Mouse (Mus musculus): Measurements from ENCODE around the gene Cd19.
A peak's percentile ranks its signal among the peaks of the same experiment; 100 is the strongest.

Gene Cd19

DNA sequence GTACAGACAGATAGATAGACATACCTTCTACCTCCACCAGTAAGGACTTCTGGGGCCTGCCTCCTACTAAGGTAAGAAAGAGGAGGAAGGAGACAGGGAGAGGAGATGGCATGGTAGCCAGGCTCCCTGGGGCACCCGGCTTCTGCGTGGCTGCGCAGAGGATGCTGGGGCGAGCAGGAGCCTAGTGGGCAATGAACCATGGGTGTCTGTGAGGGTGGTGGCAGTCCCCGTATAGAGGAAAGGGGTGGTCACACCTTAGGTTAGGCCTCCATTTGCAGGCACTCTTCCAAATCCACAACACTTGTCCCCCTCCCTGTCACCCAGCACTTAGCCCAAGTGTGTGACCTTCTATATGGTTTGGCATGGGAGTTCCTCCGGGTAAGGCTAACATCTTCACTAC lies at the start of gene Cd19:
Gene Cd19, minus strand, starts transcription at position 165 of the 400 bp plus-strand sequence.
- no peak for DNase-seq (ENCODE audit: low spot score in 2 of 2)

DNA sequence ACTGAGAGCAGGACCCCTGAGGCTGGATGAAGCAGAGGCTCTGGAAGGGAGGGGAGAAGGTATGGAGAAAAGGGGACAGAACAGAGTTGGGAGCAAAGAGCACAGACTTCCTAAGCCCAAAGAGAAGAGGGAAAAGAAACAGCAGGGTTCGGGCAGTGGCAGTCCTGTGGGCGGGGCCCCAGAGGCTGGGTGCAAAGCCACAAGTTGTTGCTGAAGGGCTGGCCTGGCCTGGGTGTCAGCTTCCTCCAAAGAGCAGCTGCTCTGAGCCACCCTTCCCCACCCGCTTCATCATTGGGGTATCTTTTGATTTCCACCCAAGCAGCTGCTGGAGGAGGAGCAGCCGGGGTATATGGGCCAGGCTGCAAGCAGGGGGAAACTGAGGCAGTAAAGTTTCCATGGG lies 49.4 kb upstream of the Cd19 start:
- no peak for DNase-seq (ENCODE audit: low spot score in 2 of 2)

DNA sequence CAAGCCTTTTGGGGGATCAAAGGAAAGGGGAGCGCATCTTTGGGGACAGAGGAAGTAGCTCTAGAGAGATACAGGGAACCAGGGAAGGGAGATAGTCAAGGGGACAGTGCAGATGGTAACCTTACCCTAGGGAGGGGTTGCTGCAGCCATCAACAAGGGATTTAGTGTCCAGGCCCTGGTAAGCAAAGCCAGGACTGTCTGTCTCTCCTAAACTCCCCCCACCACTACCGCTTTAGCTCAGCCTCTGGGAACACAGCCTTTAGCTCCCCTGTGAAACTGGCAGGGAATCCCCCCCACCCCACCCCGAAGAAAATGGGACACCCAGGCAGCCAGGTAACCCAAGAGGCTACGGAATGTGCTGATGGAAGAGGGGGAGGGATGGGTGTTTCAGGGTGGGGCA lies 48.9 kb upstream of the Cd19 start:
- no peak for DNase-seq (ENCODE audit: low spot score in 2 of 2)

DNA sequence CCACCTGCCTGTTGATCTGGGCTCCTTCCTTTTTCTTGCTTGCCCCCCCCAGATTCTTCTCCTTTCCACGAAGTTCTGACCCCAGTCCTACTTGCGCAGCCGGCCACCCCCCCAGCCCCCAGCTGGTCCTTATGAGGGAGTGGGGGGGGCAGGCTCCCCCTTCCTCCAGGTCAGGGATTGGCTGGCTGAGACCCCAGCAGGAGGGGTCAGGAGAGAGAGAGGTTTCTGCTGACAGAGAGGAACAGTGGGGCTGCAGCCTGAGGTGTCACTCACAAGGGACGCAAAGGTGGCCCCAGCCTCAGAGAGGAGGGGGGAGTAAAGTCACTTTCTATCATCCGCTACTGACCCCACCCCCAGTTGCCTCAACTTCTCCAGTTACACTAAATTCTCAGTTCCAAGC lies 48.3 kb upstream of the Cd19 start, which contains the start of gene Atp2a1:
Gene Atp2a1, minus strand, starts transcription at position 105 of the 400 bp plus-strand sequence.
- no peak for DNase-seq (ENCODE audit: low spot score in 2 of 2)

DNA sequence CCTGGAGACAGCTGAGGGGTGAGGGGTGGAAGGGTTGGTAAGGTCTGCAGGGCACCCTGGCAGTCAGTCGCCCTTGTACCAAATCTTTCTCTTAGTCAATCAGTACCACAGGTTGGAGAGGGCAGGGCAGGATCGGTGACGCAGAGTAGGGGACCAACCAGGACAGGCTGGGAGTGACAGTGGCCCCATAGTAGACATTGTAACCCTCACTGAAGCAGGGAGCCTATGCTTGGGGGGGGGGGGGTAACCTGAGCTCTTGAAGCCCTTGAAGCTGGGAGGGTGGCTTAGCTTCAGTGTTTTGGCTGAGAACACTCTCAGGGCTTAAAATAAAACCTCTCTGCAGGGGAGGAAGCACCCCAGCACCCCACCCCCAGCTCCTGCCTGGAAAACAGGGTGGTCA lies 46.9 kb upstream of the Cd19 start:
- DNase-seq (ENCODE audit: low spot score in 2 of 2), result no peak

DNA sequence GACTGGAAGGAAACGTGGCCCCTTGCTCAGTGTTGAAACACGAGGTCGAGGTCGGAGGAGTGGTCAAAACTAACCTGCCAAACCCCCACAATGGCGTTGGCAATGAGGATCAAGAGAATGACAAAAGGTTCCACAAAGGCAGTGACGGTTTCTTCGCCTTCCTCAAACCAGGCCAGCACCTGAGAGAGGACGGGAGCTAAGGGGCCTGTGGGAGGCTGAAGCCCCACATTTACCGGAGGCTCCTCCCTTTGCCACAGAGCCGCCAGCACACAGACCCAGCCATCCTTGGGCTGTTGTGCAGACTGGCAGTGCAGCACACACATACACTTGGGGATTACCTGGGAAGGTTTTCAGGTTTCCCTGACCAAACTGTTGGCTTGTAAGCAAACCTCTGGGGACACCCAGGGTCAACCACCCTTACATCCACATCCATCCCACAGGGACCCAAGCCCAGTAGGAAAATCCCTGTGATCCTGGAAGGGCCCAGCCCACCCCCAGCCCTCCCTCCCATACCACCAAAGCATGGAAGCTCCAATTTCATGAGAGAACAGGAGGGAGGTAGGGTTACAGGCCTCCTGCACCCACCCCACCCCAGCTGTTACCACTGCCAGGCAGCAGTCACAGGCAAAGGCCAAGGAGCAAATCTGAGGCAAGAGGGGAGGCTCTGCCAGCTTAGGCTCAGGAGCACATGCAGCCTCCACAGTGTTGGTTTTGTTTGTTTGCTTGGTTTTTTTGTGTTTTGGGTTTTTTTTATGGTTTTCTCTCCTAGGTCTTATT lies 46.1 kb upstream of the Cd19 start:
- no peak for DNase-seq (ENCODE audit: low spot score in 2 of 2)

DNA sequence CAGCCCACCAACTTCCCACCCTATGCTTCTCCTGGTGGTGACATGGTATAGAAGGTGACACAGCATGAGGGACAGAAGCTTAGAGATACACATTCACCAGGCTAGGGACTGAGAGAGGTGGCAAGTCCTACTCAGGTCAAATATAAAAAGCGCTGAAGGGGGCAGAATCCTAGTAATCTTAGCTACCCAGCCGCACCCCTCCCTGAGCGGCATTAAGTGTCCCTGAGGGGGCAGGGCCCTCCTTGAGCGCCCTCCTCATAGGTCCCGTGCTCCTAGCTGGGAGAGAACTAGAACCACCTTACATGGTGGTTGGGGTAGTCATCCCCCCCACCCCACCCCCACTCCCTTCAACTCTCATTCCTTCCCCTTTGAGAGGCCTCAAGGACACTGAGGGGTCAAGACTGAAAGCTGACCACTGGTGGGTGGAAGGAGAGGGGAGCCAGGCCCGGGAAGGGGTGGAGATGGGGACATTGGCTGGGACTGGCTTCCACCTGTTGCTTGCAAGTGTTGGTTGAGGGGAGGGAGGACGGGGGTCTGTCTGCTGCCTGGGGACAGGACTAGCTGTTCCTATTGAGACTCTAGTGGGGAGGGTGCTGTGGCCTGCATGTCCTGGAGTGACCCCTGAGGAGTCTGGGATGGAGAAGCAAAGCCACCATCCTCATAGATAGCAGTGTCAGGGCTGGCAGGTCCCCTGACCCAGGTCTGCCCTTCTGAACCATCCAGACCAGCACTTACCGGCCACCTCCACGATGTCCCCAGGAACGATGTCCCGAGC lies 44.3 kb upstream of the Cd19 start:
- no peak for DNase-seq (ENCODE audit: low spot score in 2 of 2)

DNA sequence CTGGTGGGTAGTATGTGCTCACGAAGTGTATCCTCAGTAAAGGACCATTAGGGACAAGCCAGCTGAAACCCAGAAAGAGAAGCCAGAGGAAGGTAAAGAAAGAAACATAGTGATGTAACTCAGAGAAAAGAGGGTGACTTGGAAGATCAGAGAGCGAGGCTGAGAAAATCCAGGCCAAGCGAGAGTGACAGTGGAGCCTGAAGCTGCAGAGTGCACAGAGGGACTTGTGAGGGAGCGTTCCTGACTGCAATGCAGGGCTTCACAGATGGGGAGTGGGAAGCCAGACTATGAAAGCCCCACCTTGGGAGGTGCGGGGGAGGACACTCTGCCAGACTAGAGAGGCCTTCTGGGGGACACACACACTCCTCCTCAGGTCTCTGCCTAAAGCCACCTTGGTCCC lies 43.5 kb upstream of the Cd19 start:
- no peak for DNase-seq (ENCODE audit: low spot score in 2 of 2)

DNA sequence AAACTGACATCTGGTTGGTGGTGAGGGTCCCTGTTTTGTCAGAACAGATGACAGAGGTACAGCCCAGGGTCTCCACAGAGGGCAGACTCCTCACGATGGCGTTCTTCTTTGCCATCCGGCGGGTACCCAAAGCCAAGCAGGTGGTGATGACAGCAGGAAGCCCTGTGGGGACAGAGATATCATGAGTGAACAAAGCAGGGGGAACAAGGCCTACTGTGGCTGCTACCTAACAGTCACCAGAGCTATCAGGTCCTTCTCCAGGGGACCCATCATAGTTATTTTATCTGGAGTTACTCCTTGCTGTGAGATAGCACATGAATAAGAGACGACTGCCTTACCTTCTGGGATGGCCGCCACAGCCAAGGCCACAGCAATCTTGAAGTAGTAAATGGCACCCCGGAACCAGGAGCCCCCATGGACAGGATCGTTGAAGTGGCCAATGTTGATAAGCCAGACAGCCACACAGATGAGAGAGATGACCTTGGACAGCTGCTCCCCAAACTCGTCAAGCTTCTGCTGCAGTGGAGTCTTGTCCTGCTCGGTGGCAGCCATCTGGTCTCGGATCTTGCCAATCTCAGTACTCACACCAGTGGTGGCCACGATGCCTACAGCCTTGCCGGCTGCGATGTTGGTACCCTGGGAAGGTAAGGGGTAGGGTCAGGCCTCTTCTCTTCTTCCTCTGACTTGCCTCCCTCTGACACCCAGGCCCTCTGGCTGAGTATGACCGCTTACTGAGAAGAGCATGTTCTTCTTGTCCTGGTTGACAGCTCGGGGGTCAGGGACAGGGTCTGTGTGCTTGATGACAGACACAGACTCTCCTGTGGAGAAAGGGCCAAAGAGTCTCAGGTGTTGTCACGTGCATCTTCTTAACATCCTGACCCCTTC lies 41.9 kb upstream of the Cd19 start:
- DNase-seq (ENCODE audit: low spot score in 2 of 2), result no peak

DNA sequence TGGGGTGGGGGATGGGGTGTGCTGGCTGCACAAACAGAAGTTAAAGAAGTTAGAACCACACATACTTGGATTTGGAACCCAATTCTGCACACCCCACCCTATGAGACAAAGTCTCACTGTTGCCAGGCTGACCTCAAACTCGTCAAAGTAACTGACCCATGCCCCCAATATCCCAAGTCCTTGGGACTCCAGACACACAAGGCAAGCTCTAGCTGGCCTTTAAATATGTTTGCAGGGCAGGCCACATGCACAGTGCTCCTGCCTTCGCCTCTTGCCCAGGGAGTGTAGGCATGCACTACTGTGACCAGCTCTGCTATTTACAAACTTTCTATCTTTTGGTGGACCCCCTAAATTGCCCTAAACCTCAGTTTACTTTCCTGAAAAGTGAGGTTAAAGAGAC lies 40.6 kb upstream of the Cd19 start:
- DNase-seq (ENCODE audit: low spot score in 2 of 2), result no peak

DNA sequence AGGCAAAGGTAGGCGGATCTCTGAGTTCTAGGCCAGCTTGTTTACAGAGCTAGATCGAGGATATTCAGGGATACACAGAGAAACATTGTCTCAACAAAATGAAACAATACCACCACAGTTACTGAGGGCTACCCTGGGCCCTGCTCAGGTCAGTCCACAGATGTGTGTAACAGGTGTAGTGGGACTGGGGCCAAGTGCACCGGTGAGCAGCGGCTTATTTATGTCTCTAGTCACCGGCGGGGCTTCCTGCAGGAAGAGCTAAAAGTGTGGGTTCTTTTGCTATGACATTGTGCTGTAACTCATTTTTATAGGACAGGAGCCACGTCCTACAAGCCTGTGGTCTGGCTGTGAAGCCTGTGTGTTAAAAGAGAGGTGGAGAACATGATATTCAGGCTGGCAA lies 39.2 kb upstream of the Cd19 start:
- DNase-seq (ENCODE audit: low spot score in 2 of 2), result no peak

DNA sequence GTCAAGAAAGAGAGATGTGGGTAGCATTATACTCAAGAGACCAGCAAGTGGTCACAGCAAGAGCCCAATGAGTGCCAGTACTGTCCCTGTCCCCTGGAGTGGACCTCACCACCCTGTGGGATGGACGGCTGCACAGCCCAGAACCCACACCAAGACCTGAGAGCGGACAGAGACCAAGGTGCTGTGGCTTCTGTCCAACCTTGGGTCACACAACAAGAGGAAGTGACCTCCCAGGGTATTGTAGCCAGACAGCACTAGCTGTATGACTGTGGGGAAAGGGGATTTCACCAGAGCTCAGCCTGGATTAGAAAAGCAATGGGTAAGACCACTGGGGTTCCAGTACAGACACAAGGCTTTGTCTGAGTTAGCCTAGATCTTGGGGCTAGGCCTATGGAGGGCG lies 37.6 kb upstream of the Cd19 start:
- DNase-seq (ENCODE audit: low spot score in 2 of 2), result no peak

DNA sequence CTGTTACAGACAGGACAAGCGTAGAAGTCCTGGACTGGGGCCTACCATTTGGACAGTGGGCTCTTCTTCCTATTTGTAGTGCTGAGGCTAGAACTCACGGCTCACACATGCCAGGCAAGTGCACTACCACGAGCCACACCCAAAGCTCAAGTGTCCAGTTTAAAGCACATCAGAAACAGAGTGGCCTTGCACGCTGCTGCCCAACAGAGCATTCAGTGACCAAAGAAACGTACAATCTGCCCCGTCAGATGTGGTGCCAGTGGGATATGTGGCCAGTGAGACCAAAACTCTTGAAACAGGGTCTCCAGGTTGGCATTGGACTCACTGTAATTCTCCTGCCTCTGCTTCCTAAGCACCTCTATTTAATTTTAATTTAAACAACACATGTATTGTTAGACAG lies 36.0 kb upstream of the Cd19 start:
- DNase-seq (ENCODE audit: low spot score in 2 of 2), result no peak

DNA sequence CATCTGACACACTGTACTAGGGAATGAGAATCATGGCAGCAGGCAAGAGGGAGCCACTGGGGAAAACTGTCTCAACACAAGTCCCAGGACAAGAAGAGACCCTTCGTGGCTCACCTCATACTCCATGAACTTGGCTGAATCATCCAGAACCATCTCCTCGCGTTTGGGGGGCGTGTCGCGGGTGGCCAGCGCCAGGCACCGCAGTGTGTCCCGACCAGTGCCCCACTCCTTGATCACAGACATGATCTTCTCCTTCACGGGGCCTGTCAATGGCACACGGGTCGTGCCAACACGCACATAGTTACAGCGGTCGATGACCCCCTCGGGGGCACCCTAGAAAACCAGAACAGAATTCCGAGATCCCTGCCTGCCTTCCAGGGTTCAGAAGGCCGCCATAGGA lies 35.3 kb upstream of the Cd19 start:
- no peak for DNase-seq (ENCODE audit: low spot score in 2 of 2)

DNA sequence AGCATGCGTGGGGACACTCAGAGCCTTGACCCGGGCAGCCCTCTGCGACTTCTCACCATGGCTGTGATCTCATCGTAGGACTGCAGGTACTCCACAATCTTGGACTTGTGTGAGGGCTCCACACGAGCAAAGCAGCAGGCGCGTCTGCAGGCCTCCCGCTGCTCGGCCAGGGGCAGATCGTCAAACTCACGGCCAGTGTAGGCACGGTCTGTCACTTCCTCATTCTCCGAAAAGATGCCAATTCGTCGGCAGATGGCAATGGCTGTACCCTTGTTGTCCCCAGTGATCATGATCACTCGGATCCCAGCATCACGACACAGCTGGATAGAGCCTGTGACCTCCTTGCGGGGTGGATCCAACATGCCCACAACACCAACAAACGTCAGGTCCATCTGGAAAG lies 33.8 kb upstream of the Cd19 start:
- DNase-seq (ENCODE audit: low spot score in 2 of 2), result no peak

DNA sequence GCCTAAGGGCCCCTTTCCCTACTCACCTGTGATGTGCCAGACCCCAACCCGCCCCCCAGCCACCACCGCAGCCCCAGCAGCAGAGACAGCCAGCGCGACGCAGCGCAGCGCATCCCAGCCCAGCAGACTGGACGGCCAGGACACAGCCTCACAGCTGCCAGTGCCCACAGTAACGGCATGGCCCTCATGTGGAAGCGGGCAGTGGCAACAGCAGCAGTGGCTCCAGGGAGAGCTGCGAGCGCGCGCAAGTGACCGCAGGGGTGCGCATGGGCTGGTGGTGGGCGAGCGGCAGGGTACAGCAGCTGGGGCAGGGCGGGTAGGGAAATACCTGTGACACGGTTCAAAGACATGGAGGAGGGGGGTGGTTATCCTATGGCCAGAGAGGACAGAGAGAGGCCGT lies 31.5 kb upstream of the Cd19 start:
- DNase-seq (ENCODE audit: low spot score in 2 of 2), result no peak

DNA sequence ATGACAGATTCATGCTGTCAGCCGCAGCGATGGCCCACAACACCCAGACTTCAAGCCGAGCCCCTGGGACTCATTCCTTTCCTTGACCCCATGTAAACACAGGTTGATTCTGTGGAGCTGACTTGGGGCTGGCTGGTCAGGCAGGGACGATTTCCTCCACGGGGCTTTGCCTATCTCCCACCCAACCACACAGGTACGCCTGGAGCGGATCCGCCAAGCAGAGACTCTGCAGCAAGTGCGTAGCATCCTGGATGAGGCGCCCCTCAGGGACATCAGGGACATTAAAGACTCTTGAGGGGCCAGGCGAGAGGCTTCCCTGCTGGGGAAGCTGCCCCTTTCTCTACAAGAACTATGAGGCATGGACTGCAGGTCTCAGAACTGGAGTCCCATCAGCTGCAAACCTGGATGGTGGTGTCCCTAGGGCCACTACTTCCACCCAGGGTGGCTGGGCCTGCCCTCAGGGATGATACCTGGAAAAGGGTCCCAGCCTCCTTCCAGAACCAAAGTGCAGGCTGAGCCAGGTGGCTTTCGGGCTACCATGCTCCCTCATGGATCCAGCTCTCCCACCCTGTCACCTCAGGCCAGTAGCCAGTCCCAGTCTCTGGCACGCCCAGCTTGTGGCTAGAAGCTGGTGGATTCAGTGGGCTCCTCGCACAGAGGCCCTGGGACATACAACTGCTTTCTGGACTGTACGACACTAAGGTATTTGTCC lies 30.6 kb upstream of the Cd19 start:
- no peak for DNase-seq (ENCODE audit: low spot score in 2 of 2)

DNA sequence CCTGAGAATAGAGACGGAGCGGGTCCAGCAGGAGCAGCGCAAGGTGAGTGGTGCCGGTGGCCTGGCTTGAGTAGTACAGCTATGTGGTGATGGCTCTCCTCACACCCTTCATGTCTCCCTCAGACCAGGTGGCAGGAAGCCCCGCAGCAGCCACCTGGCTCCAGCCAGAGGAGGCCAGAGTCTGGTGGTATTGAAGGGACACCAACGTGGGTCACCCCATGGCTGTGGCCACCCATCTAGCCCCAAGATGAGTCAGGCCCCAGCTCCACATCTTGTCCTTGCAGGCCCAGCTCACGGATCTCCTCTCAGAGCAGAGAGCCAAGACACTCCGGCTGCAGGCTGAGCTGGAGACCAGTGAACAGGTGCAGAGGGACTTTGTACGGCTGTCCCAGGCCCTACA lies 29.8 kb upstream of the Cd19 start:
- no peak for DNase-seq (ENCODE audit: low spot score in 2 of 2)

DNA sequence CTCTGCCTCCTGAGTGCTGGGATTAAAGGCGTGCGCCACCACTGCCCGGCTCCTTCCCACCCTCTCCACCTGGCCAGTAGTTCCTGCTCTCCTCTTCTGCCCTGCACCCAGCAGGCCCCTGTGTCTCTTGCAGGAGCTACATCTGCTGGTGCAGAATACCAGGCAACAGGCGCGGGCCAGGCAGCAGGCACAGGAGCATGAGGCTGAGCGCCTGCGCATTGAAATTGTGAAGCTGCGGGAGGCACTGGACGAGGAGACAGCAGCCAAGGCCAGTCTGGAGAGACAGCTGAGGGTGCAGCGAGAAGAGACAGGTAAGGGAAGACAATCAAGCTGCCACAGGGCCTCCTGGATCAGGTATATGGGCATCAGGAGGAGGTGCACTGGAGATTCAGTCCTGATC lies 29.3 kb upstream of the Cd19 start:
- no peak for DNase-seq (ENCODE audit: low spot score in 2 of 2)

DNA sequence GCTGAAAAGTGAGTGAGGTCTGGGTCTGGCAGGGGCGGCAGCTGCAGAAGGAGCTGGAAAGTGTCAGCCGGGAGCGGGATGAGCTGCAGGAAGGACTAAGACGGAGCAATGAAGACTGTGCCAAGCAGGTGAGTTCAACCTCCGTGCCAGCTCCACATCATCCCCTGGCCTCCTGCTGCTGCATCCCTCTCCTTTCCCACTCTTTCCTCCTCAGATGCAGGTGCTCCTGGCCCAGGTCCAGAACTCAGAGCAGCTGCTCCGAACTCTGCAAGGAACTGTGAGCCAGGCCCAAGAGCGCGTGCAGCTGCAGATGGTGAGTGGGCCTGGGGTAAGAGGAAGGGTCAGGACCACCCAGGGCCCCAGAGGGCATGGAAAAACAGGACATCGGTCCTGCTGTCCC lies 25.4 kb upstream of the Cd19 start:
- DNase-seq (ENCODE audit: low spot score in 2 of 2), result no peak

DNA sequence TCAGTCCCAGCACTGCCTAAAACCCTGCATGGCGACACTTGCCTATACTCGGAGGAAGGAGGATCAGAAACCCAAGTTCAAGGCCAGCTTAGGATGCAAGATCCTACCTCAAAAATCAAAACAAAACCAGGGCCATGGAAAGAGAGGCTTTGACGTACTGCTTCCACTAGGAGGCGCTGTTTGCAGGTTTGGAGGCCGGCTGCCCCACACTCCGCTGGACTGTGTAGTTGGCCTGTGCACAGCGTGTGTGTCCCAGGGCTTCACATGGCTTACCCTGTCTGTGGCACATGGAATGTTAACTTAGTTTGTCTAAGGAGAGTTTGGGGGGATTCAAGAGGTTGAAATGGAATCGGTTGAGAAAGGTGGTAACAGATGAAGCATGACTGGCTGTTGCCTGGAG lies 22.2 kb upstream of the Cd19 start:
- peak in 1 of 2 experiments; percentile 75 for DNase-seq (ENCODE audit: low spot score in 2 of 2)

DNA sequence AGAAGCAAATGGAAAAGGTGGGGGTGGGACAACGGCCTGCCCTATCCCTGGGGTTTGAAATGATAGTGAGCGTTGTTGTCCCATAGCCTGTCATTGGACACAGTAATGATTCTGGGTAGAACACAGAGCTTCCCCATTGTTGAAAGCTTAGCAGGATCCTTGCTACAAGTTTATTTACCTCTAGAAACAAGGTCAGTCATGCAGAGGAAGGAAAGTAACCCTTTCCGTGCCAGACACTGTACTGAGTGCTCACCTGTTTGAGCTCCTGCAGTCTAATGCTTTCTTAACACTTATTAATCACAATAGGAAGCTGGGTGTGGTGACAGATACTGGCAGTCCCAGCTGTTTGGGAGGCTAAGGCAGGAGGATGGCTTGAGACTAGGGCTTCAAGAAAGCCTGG lies 21.1 kb upstream of the Cd19 start:
- no peak for DNase-seq (ENCODE audit: low spot score in 2 of 2)
